Mouse (Mus musculus): ENCODE results near the gene Vmn1r239-ps.

DNA sequence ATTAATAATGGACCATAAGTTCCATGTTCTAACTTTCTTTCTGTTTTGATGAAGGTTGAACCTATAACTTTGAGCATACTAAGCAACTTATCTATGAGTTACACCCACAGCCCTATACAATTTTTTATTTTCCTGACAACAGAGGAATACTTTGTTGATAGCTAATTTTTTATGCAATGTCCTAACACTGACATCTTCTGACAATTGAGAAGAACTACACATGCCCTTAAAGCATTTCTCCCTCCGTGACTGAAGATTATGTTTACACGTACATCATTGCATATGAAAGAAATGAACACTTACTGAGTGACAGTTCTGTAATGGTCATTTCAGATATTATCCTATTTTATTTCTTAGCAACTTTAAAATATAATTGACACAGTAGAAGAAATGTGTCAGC, 36.0 kb upstream of the Vmn1r239-ps start:
- TF ChIP-seq CTCF (IDR thresholded peaks at IDR 0.05; ENCODE audit: extremely low read depth, insufficient read length, insufficient replicate concordance, low read depth, low read length), result no peak
- TF ChIP-seq POLR2A (IDR thresholded peaks at IDR 0.05; ENCODE audit: low read depth, low read length), result no peak
